Mouse (Mus musculus): ENCODE results near the gene Mrpl45.
A peak's percentile ranks its signal among the peaks of the same experiment; 100 is the strongest.

Gene Mrpl45

GRCm38 (mm10) chr11:97333896-97334295 is 18.4 kb downstream of the Mrpl45 start:
- no peak for DNase-seq

GRCm38 (mm10) chr11:97334400-97334799 is 18.9 kb downstream of the Mrpl45 start:
- no peak for DNase-seq

GRCm38 (mm10) chr11:97336238-97336637 is 20.7 kb downstream of the Mrpl45 start:
- no peak for DNase-seq

GRCm38 (mm10) chr11:97336751-97337345 is 21.3 kb downstream of the Mrpl45 start:
- DNase-seq: no peak

GRCm38 (mm10) chr11:97337363-97337762 is 21.8 kb downstream of the Mrpl45 start:
- DNase-seq: no peak

GRCm38 (mm10) chr11:97338302-97338976 is 22.9 kb downstream of the Mrpl45 start:
- no peak for DNase-seq

GRCm38 (mm10) chr11:97338977-97339315 is 23.4 kb downstream of the Mrpl45 start:
- DNase-seq: no peak

GRCm38 (mm10) chr11:97343175-97343574 is 27.7 kb downstream of the Mrpl45 start:
- peak; percentile 29 to 55 for DNase-seq

- DNase-seq: peak; percentile 66 to 70
Measured at GRCm38 (mm10) chr11:97343619-97344018, 28.1 kb downstream of the Mrpl45 start.

- no peak for DNase-seq
Measured at GRCm38 (mm10) chr11:97345446-97345845, 29.9 kb downstream of the Mrpl45 start.

GRCm38 (mm10) chr11:97346383-97346782 is 30.9 kb downstream of the Mrpl45 start:
- no peak for DNase-seq

- no peak for DNase-seq
Measured at GRCm38 (mm10) chr11:97347291-97347690, 31.8 kb downstream of the Mrpl45 start.

GRCm38 (mm10) chr11:97350035-97350434 is 34.5 kb downstream of the Mrpl45 start:
- no peak for DNase-seq

GRCm38 (mm10) chr11:97352027-97352684 is 36.6 kb downstream of the Mrpl45 start, which contains the start of gene Gpr179:
Gene Gpr179 (minus strand): TSS chr11:97352077.
- DNase-seq: no peak

GRCm38 (mm10) chr11:97352935-97353597 is 37.5 kb downstream of the Mrpl45 start:
- DNase-seq: no peak

- no peak for DNase-seq
Measured at GRCm38 (mm10) chr11:97354646-97355045, 39.1 kb downstream of the Mrpl45 start.

- DNase-seq: no peak
Measured at GRCm38 (mm10) chr11:97355247-97355646, 39.7 kb downstream of the Mrpl45 start.

- peak; percentile 57 to 67 for DNase-seq
Measured at GRCm38 (mm10) chr11:97357663-97358062, 42.1 kb downstream of the Mrpl45 start.

GRCm38 (mm10) chr11:97361948-97362648 is 46.6 kb downstream of the Mrpl45 start, which contains the start of gene Socs7:
Gene Socs7 (plus strand): TSS chr11:97362551.
- DNase-seq: peak; percentile 93

- peak in 1 of 2 experiments; percentile 64 for DNase-seq
Measured at GRCm38 (mm10) chr11:97362649-97362942, 47.1 kb downstream of the Mrpl45 start.

- DNase-seq: peak; percentile 36 to 49
Measured at GRCm38 (mm10) chr11:97362943-97363643, 47.6 kb downstream of the Mrpl45 start.

- no peak for DNase-seq
Measured at GRCm38 (mm10) chr11:97363644-97363995, 48.1 kb downstream of the Mrpl45 start.

Data from thymus, postnatal 36 days (tissue).